Mouse (Mus musculus) midbrain, embryonic 15.5 days (tissue): ENCODE data around the gene Uggt1. TPM values are rescaled to one million over a fixed set of nuclear protein-coding genes. Genes with fewer than 3 reads are reported as not detected.

Experiments used
- ATAC-seq: fragments of 200-750 bp; cut with Nextera tagmentation; replicated peaks from 2 replicates; pipeline ENCODE4 v1.8.0; 2017; ENCODE audit warnings: moderate TSS enrichment
- H3K27ac ChIP-seq: fragments of 300-500 bp; sonication (generic); 2 replicates; pipeline ENCODE4 v1.5.1; 2015; ENCODE audit warnings: mild to moderate bottlenecking, inconsistent platforms
- H3K27me3 ChIP-seq: fragments of 300-500 bp; sonication (generic); replicated peaks from 2 replicates; pipeline ENCODE4 v1.6.1; 2015; ENCODE audit warnings: inconsistent platforms
- H3K36me3 ChIP-seq: fragments of 300-500 bp; sonication (generic); replicated peaks from 2 replicates; pipeline ENCODE4 v1.6.1; 2015; ENCODE audit warnings: inconsistent platforms
- H3K4me1 ChIP-seq: fragments of 300-500 bp; sonication (generic); 2 replicates; pipeline ENCODE4 v1.6.1; 2015; ENCODE audit warnings: inconsistent platforms
- H3K4me2 ChIP-seq: fragments of 300-500 bp; sonication (generic); 2 replicates; pipeline ENCODE4 v1.6.1; 2015; ENCODE audit warnings: inconsistent platforms, mild to moderate bottlenecking, moderate library complexity
- H3K4me3 ChIP-seq: fragments of 300-500 bp; sonication (generic); 2 replicates; pipeline ENCODE4 v1.5.1; 2015; ENCODE audit warnings: mild to moderate bottlenecking, inconsistent platforms
- H3K9ac ChIP-seq: fragments of 300-500 bp; sonication (generic); 2 replicates; pipeline ENCODE4 v1.6.1; 2015; ENCODE audit warnings: mild to moderate bottlenecking, inconsistent platforms
- H3K9me3 ChIP-seq: fragments of 300-500 bp; sonication (generic); 2 replicates; pipeline ENCODE4 v1.6.1; 2016; ENCODE audit warnings: inconsistent platforms
- WGBS: fragments of 180-500 bp; shearing (Covaris S2); methylation state at CpG from one replicate; pipeline ENCODE4 v1.1.7; 2015; ENCODE audit warnings: mixed read lengths; 5-methylcytosine and 5-hydroxymethylcytosine counted together
- polyA plus RNA-seq: library from polyadenylated mRNA; unstranded; fragments of >200 nt; fragmentation: Nextera tagmentation; extraction: Ambion mirVana; gene quantifications from 2 replicates; pipeline ENCODE4 v1.2.1, GENCODE M21; 2015

The Uggt1 gene
- polyA plus RNA-seq, 1 experiment from 2014 or later: 49.4 TPM

- no peaks in the 10 kb centered on the region for H3K9me3 ChIP-seq
- WGBS: 79% methylated on average over 7 of the region's 7 CpGs
- ATAC-seq: no peak
- H3K36me3 ChIP-seq: no peaks in the 10 kb centered on the region
- H3K27ac ChIP-seq: no peak overlapping the region
- H3K9ac ChIP-seq: no peak overlapping the region
- no peaks in the 10 kb centered on the region for H3K4me1 ChIP-seq
- H3K27me3 ChIP-seq: no peaks in the 10 kb centered on the region
- no peak overlapping the region for H3K4me2 ChIP-seq
- H3K4me3 ChIP-seq: no peak overlapping the region
Observed at GRCm38 (mm10) chr1:36125076-36125475, 119.4 kb downstream of the Uggt1 start.

GRCm38 (mm10) chr1:36121172-36121571 lies 123.3 kb downstream of the Uggt1 start:
- no peaks in the 10 kb centered on the region for H3K4me1 ChIP-seq
- H3K9ac ChIP-seq: no peak overlapping the region
- no peaks in the 10 kb centered on the region for H3K36me3 ChIP-seq
- H3K9me3 ChIP-seq: no peaks in the 10 kb centered on the region
- no peak overlapping the region for H3K4me3 ChIP-seq
- 82% methylated on average over 8 of the region's 8 CpGs for WGBS
- ATAC-seq: no peak
- H3K27ac ChIP-seq: no peak overlapping the region
- H3K27me3 ChIP-seq: no peaks in the 10 kb centered on the region
- no peak overlapping the region for H3K4me2 ChIP-seq

GRCm38 (mm10) chr1:36119426-36119825 lies 125.1 kb downstream of the Uggt1 start:
- Histone ChIP-seq H3K9me3 (no peaks in the 10 kb centered on the region), H3K4me1 (no peaks in the 10 kb centered on the region), H3K4me3 (no peak overlapping the region), H3K4me2 (no peak overlapping the region), H3K9ac (no peak overlapping the region), H3K27me3 (no peaks in the 10 kb centered on the region), H3K36me3 (no peaks in the 10 kb centered on the region), H3K27ac (no peak overlapping the region)
- 89% methylated on average over 4 of the region's 4 CpGs for WGBS
- no peak for ATAC-seq

GRCm38 (mm10) chr1:36118958-36119357 lies 125.6 kb downstream of the Uggt1 start:
- no peaks in the 10 kb centered on the region for H3K4me1 ChIP-seq
- WGBS: 85% methylated on average over 3 of the region's 3 CpGs

GRCm38 (mm10) chr1:36118061-36118685 lies 126.3 kb downstream of the Uggt1 start:
- Histone ChIP-seq H3K27ac (no peak overlapping the region), H3K4me3 (no peak overlapping the region), H3K27me3 (no peaks in the 10 kb centered on the region), H3K9me3 (no peaks in the 10 kb centered on the region), H3K9ac (no peak overlapping the region), H3K36me3 (no peaks in the 10 kb centered on the region), H3K4me2 (no peak overlapping the region), H3K4me1 (no peaks in the 10 kb centered on the region)
- no peak for ATAC-seq
- 76% methylated on average over 9 of the region's 9 CpGs for WGBS

More at GRCm38 (mm10) chr1:36118958-36119357, 125.6 kb downstream of the Uggt1 start:
- Histone ChIP-seq H3K27ac (no peak overlapping the region), H3K9ac (no peak overlapping the region), H3K9me3 (no peaks in the 10 kb centered on the region), H3K27me3 (no peaks in the 10 kb centered on the region), H3K4me3 (no peak overlapping the region), H3K36me3 (no peaks in the 10 kb centered on the region), H3K4me2 (no peak overlapping the region)
- no peak for ATAC-seq

GRCm38 (mm10) chr1:36116488-36116887 lies 128.0 kb downstream of the Uggt1 start:
- Histone ChIP-seq H3K4me1 (no peaks in the 10 kb centered on the region), H3K9me3 (no peaks in the 10 kb centered on the region), H3K4me3 (no peak overlapping the region), H3K4me2 (no peak overlapping the region), H3K27me3 (no peaks in the 10 kb centered on the region), H3K9ac (no peak overlapping the region), H3K27ac (no peak overlapping the region), H3K36me3 (no peaks in the 10 kb centered on the region)
- ATAC-seq: no peak
- 82% methylated on average over 5 of the region's 5 CpGs for WGBS

GRCm38 (mm10) chr1:36114844-36115243 lies 129.7 kb downstream of the Uggt1 start:
- Histone ChIP-seq H3K4me2 (no peak overlapping the region), H3K9me3 (no peaks in the 10 kb centered on the region), H3K4me1 (no peaks in the 10 kb centered on the region), H3K27ac (no peak overlapping the region), H3K27me3 (no peaks in the 10 kb centered on the region), H3K4me3 (no peak overlapping the region), H3K9ac (no peak overlapping the region), H3K36me3 (no peaks in the 10 kb centered on the region)
- ATAC-seq: no peak
- 76% methylated on average over 3 of the region's 3 CpGs for WGBS

GRCm38 (mm10) chr1:36113670-36114069 lies 130.8 kb downstream of the Uggt1 start:
- ATAC-seq: no peak
- Histone ChIP-seq H3K4me3 (no peak overlapping the region), H3K4me1 (no peaks in the 10 kb centered on the region), H3K9ac (no peak overlapping the region), H3K27me3 (no peaks in the 10 kb centered on the region), H3K36me3 (no peaks in the 10 kb centered on the region), H3K27ac (no peak overlapping the region), H3K4me2 (no peak overlapping the region), H3K9me3 (no peaks in the 10 kb centered on the region)
- 93% methylated on average over 8 of the region's 8 CpGs for WGBS

- Histone ChIP-seq H3K4me1 (no peaks in the 10 kb centered on the region), H3K4me2 (no peak overlapping the region), H3K9ac (no peak overlapping the region), H3K27me3 (no peaks in the 10 kb centered on the region), H3K9me3 (no peaks in the 10 kb centered on the region), H3K27ac (no peak overlapping the region), H3K4me3 (no peak overlapping the region), H3K36me3 (0 out of 2 replicates have a peak, but pooled peaks cover 3% of the 10 kb centered on the region)
- ATAC-seq: no peak
- WGBS: 97% methylated on average over 3 of the region's 3 CpGs
Observed at GRCm38 (mm10) chr1:36112665-36113064, 131.9 kb downstream of the Uggt1 start.

GRCm38 (mm10) chr1:36109987-36110386 lies 134.5 kb downstream of the Uggt1 start:
- H3K27me3 ChIP-seq: no peaks in the 10 kb centered on the region
- no peak for ATAC-seq
- peaks cover 16% of the 10 kb centered on the region for H3K36me3 ChIP-seq
- no peak overlapping the region for H3K4me2 ChIP-seq
- no peaks in the 10 kb centered on the region for H3K4me1 ChIP-seq
- no peak overlapping the region for H3K9ac ChIP-seq
- H3K27ac ChIP-seq: no peak overlapping the region
- 91% methylated on average over 4 of the region's 4 CpGs for WGBS
- H3K9me3 ChIP-seq: no peaks in the 10 kb centered on the region
- no peak overlapping the region for H3K4me3 ChIP-seq

GRCm38 (mm10) chr1:36105917-36106706 lies 138.4 kb downstream of the Uggt1 start:
- Histone ChIP-seq H3K4me3 (no peak overlapping the region), H3K27me3 (no peaks in the 10 kb centered on the region), H3K9ac (no peak overlapping the region), H3K27ac (no peak overlapping the region), H3K4me2 (no peak overlapping the region), H3K36me3 (peaks cover 31% of the 10 kb centered on the region), H3K4me1 (no peaks in the 10 kb centered on the region), H3K9me3 (no peaks in the 10 kb centered on the region)
- 89% methylated on average over 11 of the region's 11 CpGs for WGBS
- no peak for ATAC-seq

- no peaks in the 10 kb centered on the region for H3K27me3 ChIP-seq
- H3K36me3 ChIP-seq: peaks cover 17% of the 10 kb centered on the region
- H3K27ac ChIP-seq: no peak overlapping the region
- no peaks in the 10 kb centered on the region for H3K9me3 ChIP-seq
- WGBS: 87% methylated on average over 3 of the region's 3 CpGs
- no peaks in the 10 kb centered on the region for H3K4me1 ChIP-seq
- H3K4me3 ChIP-seq: no peak overlapping the region
- no peak for ATAC-seq
- no peak overlapping the region for H3K9ac ChIP-seq
- H3K4me2 ChIP-seq: no peak overlapping the region
Observed at GRCm38 (mm10) chr1:36100371-36100770, 144.1 kb downstream of the Uggt1 start.

GRCm38 (mm10) chr1:36098432-36098831 lies 146.1 kb downstream of the Uggt1 start:
- Histone ChIP-seq H3K4me2 (no peak overlapping the region), H3K4me1 (no peaks in the 10 kb centered on the region), H3K9ac (no peak overlapping the region), H3K36me3 (peaks cover 11% of the 10 kb centered on the region), H3K27me3 (no peaks in the 10 kb centered on the region), H3K27ac (no peak overlapping the region), H3K9me3 (no peaks in the 10 kb centered on the region), H3K4me3 (no peak overlapping the region)
- 89% methylated on average over 4 of the region's 4 CpGs for WGBS
- ATAC-seq: no peak
